Mouse (Mus musculus): Measurements from ENCODE around the gene Rad54l.

Rad54l gene

DNA sequence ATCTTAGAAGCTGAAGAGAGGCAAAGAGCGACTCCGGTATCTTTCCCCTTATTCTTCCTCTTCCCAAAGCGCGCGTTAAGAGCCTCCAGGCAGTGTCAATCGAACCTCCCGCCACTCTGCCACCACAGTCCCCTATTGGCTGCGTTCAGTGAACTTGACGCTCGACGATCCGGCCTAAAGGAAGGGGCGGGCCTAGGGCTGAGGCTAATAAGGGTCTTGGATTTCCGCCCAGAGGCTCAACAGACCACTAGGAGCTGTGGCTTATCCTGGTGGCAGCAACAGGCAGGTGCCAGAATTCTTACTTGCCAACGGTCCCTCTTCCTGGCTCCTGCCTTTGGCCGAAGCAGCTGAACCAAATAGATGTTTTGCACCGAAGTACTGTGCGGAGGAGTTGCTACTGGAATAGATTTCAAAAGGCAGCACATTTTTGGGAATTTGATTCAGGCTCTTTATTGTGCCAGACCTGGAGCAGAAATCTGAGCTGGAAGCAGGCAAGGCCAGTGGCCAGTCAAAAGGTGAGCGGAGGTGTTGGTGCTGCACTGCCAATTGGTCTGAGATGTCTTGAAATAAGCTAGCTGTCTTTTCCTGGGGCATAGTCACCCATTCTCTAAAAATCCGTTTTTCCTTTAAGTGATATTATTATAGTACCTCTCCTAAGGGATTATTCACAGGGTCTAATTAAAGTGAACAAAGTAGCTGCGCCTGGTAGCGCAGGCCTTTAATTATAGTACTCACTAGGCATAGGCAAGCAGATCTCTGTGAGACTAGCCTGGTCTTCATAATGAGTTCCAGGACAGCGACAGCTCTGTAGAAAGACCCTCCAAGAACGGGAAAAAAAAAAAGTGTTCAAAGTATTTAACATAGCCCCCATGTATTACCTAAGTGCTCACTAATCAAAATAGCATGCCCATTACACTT, at the start of gene Rad54l, which contains the start of gene Pomgnt1:
Gene Rad54l, minus strand, starts transcription at position 89 of the 918 bp plus-strand sequence.
Gene Pomgnt1, plus strand, starts transcription at position 239 of the 918 bp plus-strand sequence.
- peak; percentile 79 for DNase-seq

DNA sequence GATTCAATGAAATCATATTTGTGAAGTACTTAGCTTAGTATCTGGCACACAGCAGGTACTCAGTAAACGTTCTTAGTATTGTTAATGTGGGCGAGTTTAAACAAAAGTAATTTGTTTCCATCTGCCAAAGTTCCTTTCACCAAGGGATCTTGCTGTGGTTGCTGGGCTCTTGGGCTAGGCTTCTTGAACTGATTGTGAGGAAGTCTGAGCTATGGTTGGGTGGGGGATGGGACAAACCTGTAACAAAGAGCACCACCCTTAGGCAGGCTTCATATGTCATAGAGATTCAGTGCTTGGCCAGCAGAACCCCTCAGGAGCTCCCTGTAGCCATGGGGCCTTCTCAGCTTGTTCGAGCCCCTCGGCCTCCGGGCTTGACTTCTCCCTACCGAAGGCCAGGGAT, 49.6 kb upstream of the Rad54l start, which contains the start of the genes 1700042G07Rik and Gm49337:
Gene 1700042G07Rik, plus strand, starts transcription at position 301 of the 400 bp plus-strand sequence.
Gene Gm49337, plus strand, starts transcription at position 313 of the 400 bp plus-strand sequence.
- DNase-seq = no peak

DNA sequence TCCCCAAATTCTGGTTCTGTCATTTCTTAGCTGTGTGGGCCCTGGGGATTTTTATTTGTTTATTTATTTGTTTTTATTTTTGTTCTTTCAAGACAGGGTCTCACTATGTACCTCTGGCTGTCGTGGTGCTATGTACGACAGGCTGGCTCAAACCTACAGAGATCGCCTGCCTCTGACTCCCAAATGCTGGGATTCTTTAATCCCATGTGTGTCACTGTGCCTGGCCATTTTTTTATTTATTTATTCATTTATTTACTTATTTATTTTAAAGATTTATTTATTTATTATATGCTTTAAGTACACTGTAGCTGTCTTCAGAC, 45.8 kb upstream of the Rad54l start:
- DNase-seq = no peak

DNA sequence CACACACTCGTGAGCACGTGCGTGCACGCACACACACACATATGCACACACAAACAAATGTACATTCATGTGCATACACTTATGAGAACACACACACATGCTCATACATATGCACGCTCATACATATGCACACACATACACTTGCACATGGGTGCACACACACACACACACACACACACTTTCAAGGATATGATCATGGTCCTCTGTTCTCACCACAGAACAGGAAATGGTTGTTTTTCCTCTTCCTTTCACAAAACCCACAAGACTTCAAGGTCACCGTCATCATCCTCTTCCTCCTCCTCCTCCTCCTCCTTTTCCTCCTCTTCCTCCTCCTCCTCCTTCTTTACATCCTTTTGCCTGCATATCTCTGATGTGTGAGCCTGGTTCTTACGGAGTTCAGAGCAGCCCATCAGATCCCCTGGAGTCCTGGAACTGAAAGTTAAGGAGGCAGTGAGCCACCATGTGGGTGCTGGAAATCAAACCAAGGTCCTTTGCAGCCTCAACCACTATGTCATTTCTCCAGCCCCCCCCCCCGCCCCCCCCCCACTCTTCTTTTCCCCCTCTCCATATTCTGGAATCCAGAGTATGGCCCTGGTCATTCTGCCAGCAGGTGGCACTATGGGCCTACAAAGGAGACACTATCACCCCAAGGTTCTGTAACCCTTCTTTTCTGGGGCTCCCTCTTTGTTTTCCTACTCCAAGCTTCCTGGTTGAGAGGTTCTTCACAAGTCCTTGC, 45.3 kb upstream of the Rad54l start:
- peak; percentile 79 for DNase-seq

DNA sequence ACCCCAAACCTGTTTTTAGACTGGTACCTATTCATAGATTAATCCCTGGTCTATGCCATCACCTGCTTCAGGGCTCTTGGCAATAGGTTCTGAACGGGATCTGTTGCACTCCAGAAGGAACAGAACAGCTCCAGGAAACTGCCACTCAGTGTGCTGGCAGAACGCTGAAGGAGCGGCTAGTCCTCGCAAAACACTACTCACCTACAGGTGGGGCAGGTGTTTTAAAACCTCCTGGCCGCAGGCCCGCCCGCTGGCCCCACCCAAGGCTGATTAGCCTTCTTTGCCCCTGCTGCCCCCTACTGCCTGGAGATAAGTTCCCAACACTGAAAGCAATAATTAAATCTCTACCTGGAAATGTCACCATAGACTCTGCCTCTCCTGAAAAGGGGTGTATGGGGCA, 43.9 kb upstream of the Rad54l start, which contains the start of gene Tspan1:
Gene Tspan1, minus strand, starts transcription at position 198 of the 400 bp plus-strand sequence.
- DNase-seq = no peak

DNA sequence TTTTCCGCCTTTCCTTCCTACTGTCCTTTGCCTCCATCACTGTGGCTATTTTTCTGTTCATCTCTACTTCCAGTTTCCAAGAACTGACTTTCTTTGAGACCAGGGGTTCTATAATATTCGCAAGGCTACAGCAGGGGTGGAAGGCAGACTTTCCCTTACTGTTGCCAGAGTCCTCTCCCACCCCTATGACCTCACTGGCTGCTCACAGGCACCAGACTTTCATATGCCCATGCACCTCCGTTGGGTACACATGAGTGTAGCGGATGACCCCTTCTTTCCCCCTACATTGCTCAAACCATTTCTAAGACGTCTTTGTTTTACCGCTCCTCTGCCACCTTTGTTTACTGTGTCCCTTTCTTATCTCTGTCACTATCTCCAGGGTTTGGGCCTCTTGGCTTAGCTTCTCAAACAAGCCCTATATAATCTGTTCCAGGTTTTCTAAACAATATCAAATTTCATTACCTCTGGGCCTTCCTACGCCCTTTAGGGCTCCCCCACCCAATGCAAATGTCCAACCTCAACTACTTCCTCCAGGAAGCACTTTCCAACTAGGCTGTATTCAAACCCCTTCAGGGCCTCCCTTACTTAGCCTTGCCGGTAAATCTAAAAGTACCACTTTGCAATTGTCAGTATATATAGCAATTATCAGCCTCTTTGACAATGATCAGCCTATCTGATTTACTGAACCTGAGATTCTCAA, 42.4 kb upstream of the Rad54l start:
- no peak for DNase-seq

DNA sequence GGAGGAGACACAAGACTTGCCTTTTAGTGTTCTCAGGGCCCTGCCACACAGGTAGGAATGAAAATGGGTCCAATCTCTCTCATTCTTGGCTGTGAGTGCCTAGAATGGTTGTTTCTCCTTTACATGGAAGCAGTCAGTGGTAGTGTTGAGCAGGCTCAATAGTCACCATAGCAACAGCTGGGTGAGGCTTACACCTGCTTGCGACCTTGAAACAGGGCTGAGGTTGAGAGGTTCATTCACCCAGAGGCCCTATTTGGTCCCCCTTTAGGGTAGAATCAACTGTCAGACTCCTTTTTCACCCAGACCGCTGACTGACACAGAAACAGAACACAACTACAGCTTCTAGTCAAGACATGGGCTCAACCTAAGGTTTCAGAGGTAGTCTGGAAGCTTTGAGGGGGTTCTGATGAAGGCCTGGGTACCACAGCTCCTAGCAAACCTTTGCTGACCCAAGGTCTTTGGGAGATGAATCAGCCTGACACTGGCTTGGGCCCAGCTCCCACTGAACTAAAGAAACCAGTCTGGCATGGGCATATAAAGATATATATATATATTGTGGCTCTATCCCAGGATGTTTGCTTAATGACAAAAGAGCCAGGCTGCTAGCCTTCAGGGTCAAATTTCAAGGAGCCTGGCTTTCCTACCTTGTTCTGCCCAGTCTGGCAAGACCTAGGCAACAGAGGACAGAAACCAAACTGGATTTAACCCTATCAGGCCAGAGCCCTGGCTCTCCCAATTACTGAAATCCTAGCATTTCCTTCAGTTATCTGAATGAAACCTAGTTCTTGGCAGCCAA, 41.5 kb upstream of the Rad54l start:
- DNase-seq = no peak

DNA sequence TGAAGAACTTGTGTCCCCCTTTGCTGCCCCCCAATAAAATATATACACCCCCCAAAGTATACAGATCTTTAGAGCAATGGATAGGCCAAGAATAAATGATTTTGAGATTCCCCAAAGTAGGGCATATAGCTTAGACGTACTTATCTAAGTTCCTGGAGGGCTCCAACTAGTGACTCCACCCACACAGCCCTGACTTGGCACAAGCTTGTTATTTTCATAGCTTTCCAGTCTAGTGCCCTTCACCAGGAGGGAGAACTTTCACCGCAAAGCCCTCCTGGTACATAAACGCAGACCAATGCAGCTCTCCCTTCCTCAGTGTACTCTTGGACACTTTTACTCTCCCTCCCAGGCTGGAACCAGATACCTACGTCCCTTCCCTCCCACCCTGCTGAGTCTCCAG, 38.7 kb upstream of the Rad54l start:
- DNase-seq = no peak

DNA sequence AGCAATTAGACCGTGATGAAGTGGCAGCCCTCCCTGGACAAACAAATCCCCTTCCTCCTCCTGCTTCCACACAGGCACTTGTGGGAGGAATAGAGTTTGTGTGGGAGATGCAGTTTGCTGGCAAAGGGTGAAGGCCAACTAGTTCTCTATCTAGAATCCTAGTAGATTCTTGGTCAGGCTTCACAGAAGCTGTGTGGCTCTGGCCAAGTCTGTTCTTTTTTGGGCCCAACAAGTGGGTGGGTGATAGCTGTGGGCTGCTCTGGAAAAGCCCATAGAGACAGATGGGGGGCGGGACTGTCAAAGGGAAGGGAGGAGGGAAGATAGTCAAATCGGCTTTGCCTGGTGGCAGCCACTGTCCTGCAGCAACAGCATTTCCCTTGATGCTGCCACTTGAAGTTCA, 37.3 kb upstream of the Rad54l start:
- no peak for DNase-seq

DNA sequence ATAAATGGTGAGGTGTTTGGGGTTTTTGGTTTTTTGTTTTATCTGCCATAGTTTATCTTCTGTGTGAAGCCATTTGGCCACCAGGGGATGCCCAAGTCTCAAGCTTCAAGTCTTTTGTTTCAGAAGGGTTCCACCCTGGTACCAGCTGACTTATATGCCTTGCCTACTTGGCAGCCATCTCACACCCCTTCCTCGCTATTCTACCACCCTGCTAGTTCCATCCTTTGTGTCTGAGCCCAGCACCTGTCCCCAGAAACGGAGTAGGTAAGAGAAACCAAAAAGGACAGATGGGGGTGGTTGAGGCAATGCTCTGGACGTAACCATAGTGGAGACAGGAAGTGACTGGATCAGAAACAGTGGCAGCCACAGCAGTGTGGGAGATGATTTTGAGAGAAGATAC, 36.4 kb upstream of the Rad54l start:
- DNase-seq = no peak

DNA sequence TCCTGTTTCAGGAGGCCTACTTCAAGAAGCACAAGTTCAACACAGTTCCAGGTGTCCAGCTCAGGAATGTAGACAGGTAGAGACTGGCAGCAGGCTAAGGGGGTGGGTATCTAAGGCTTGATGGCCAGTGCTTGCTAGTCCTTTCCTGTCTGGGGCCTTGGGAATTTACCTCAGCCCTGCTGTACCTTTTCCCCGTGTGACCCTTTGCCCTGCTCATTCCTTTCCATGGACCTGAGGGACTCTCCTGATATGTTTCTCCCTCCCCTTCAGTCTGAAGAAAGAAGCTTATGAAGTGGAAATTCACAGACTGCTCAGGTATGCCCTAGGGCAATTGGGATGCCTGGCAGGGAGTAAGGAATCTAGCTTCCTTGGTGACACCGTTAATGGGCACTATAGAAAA, 34.4 kb upstream of the Rad54l start:
- DNase-seq = no peak

DNA sequence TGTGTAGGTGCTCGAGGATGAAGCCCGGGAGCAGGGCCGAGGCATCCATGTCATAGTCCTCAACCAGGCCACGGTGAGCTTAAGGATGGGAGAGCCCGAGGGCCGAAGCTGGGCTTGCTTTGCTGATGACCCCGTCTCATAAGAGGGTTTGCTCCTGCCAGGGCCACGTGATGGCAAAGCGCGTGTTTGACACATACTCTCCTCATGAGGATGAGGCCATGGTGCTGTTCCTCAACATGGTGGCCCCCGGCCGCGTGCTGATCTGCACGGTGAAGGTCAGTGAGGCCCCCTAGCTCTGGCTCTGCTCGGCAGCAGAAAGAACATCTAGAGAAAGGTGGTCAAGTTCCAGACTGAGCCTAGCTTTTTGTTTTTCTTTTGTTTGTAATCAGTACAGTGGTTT, 29.2 kb upstream of the Rad54l start:
- no peak for DNase-seq

DNA sequence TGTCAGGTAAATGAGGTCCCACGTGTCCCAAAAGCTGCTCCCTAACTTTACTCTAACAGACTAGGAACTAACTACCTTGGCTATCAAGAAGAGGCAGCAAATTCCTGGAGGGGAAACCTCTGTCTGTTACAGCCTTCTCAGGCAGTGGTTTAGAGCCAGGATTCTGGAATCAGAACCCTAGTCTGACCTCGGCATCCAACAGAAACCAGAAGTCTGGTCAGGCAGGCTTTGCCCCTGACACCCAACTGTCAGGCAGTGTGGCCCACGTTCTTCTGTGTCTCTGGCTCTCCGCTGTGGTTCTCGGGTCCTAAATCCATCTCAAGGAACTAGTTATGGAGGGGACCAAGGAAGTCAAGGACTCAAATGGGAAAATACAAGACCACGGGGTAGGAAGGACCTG, 27.7 kb upstream of the Rad54l start, which contains the start of gene Lurap1:
Gene Lurap1, minus strand, starts transcription at position 101 of the 400 bp plus-strand sequence.
- no peak for DNase-seq

DNA sequence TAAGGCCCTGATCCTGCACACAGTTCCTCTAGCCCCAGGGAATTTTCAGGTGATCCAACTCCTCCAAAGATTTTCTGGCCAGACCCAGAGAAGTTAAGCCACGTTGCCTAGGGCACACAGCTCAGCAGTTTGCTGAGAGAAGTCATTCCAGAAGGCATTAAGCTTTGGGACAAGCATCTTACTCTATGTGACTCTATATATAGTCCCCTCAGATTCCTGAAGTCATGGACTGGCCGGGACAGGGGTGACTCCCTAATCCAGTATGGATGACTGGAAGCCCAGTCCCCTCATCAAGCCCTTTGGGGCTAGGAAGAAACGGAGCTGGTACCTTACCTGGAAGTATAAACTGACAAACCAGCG, 27.4 kb upstream of the Rad54l start:
- DNase-seq = no peak

DNA sequence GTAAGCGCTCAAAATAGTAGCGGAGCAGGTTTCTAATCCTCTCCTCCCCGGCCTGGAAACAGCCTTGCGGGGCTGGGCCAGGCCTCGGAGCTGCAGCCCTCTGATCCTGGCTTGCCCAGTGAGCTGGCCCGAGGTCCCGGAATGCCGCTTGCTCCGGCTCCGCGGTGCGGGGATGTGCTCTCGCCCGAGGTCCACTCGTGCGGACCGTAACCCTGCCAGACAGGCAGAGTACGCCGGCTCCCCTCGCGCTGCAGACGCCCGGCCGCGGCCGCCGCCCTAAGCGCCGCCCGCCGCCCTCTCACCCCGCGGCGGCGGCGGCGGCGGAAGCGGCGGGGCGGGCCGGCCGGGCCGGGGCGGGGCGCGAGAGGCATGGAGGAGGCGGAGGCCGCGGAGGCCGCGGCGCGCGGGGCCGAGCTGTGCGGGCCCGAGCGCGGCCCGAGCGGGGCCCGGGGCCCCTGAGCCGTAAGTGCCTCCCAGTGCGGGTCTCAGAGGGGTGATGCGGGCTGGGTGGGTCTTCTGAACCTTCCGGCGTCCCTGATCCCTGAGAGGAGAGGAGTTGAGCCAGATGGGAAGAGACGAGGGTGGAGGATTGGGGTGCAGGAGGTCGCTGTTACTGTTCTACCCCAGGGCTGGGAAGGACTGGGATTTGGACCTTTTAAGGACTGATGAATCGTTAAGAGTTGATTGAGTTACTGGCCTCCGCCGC, 26.8 kb upstream of the Rad54l start:
- peak; percentile 66 for DNase-seq

DNA sequence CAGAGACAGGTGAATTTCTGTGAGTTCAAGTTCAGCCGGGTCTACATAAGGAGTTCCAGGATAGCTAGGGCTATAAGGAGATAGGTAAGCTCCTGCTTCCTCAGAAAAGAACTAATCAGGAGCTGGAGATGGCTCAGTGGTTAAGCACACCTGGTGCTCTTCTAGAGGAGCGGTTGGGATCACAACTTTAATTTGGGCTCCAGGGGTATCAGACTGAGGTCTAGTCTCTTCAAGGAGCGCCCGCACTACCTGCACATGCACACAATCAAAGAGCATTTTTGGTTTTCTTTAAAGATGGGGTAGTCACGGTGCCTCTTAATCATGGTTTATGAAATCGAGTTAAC, 26.3 kb upstream of the Rad54l start:
- DNase-seq = no peak

DNA sequence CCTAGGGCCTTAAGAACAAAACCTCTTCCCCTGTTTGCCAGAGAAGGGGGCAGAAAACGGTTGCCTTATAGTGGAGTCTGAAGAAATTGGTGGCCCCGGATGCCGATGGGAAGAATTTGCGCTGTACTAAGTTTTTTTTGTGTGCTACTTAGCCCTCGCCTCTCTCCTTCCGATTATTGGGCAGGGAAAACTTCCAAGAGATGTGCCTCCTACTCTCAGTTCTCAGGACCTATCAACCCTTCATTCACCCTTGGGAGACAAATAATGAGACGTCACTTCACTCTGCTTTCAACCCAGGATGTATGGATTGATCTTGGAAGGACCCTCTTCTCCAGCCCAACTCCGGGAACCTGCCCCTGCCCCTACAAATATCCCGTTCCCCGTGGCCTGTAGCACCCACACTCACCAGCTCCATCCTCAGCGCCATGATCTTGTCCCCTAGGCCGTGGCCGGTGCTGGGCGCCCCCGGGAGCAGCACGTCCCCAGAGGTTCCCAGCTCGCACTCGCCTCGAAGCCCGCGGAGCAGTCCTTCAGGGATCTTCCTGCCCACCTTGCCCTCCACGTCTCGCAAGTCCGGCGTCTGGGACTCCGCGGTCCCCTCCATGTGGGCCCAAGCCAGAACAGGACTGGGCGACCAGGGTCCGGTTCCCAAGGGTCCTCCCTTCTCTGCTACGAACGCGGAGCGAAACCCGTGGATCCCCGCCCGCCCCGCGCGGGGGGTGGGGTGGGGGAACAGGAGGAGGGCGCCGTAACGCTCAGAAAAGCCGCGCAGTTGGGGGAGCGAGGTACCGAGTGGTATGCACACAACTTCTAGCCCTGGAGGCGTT, 20.6 kb upstream of the Rad54l start:
- DNase-seq = peak; percentile 85

DNA sequence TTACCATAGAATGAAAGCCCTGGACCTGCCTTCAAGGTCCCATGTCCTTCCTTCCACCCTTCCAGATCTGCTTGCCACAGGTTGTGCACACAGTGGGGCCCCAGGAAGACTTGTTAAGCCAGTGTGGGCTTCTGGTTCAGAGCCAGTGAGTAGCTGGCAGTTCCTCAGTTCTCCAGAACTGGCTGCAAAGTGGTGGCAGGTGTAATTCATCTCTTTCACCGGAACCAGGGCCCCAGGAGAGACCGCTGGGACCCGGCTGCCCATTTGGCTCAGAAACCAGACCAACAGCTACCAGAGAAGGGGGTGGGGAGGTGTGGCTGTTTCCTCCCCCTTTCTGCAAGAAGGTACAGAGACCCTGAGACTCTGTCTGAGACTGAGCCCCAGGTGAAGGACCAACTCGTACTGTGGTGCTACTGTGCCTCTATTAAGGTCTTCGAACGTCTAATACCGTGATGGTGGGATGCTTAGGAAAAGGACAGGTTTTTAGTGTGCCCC, 19.9 kb upstream of the Rad54l start:
- DNase-seq = peak; percentile 99

DNA sequence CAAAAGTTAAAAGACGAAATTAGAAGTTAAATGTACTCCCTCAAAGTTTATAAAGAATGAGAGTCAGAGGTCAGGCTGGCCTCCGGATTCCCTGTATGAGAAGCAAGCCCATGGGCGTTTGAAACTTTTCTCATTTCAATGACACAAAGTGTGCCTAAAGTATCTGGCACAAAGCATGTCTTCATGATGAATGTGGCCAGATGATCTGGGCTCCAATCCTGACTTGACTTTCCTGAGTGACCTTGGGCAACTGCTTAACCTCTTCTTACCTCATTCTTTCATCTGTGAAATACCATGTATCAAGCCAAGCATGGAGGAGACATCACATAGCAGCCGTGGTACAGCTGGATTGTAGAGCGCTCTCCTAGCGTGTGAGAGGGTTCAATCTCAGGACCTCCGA, 18.8 kb upstream of the Rad54l start:
- DNase-seq = no peak

DNA sequence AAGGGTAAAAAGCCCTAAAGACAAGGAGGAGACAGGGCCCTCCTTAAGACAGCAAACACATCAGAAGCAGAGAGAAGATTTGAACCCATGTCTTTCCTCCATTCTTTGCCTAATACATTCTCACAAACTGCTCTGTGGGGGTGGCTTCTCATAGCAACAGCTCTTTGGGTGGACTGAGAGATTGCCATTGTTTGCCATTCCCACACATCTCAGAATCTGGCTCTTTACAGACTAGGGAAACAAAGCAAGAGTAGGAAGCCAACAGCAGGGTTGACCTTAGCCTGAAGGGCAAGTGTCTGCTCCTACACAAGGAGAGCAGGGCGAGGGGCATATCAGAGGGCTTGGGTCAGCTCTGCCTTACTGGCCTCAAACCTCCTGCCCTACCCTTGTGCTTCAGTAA, 18.2 kb upstream of the Rad54l start:
- no peak for DNase-seq
